Mouse (Mus musculus) spleen, adult 2 months (tissue): ENCODE results near the gene Rps19bp1. TPM values are rescaled to one million over a fixed set of nuclear protein-coding genes. Genes with fewer than 3 reads are reported as not detected.
A peak's percentile ranks its signal among the peaks of the same experiment; 100 is the strongest.

ENCODE experiments used
- DNase-seq, 2 experiments: peaks; one replicate each; pipeline versions ENCODE4 v3.0.0 to v3.0.0-alpha.2; 2012 to 2021; ENCODE audit warnings: low spot score in 2 of 2, low read depth in 1 of 2
- H3K27ac ChIP-seq: fragments of 200-500 bp; 2 replicates; pipeline ENCODE4 v1.5.1; 2012; ENCODE audit warnings: low read length, inconsistent platforms; ENCODE audit not compliant: insufficient read depth
- H3K27me3 ChIP-seq: fragments of 200-500 bp; 2 replicates; pipeline ENCODE4 v1.6.1; 2012; ENCODE audit warnings: mild to moderate bottlenecking, moderate library complexity, low read length, inconsistent platforms; ENCODE audit not compliant: control insufficient read depth, insufficient read depth
- H3K36me3 ChIP-seq: fragments of 200-500 bp; 2 replicates; pipeline ENCODE4 v1.6.1; 2012; ENCODE audit warnings: mild to moderate bottlenecking, low read length, inconsistent platforms; ENCODE audit not compliant: control insufficient read depth, insufficient read depth
- H3K4me1 ChIP-seq: fragments of 200-500 bp; 2 replicates; pipeline ENCODE4 v1.6.1; 2011; ENCODE audit warnings: inconsistent platforms; ENCODE audit not compliant: control insufficient read depth, insufficient read depth, insufficient read length
- H3K4me3 ChIP-seq: fragments of 200-500 bp; 2 replicates; pipeline ENCODE4 v1.5.1; 2011; ENCODE audit warnings: mild to moderate bottlenecking, inconsistent platforms; ENCODE audit not compliant: insufficient read depth, insufficient read length; ENCODE audit errors: extremely low read depth
- CTCF ChIP-seq: fragments of 200-500 bp; IDR thresholded peaks from 2 replicates; pipeline ENCODE4 v1.5.1; 2011; ENCODE audit warnings: mild to moderate bottlenecking, inconsistent platforms; ENCODE audit not compliant: insufficient read depth, insufficient read length, insufficient replicate concordance; ENCODE audit errors: extremely low read depth
- POLR2A ChIP-seq: fragments of 200-500 bp; IDR thresholded peaks from 2 replicates; pipeline ENCODE4 v1.6.1; 2011; ENCODE audit warnings: low read depth, low read length, inconsistent platforms
- WGBS: fragments of 180-500 bp; shearing (Covaris S2); methylation state at CpG from one replicate; pipeline ENCODE4 v1.1.7; 2018; 5-methylcytosine and 5-hydroxymethylcytosine counted together
- polyA plus RNA-seq: library from polyadenylated mRNA; depleted of rRNA; stranded (reverse); fragments of >200 nt; gene quantifications from 2 replicates; pipeline ENCODE4 v1.2.3, GENCODE M21; 2012

The Rps19bp1 gene
- polyA plus RNA-seq, 1 experiment: 10.4 TPM

- no peak for DNase-seq
- WGBS: 3% methylated on average over 45 of the region's 50 CpGs
- peaks cover 6% of the 10 kb centered on the region; the same call in 1 of the 2 replicates for H3K4me1 ChIP-seq
- no peak within 1 kb of the TSS for H3K4me3 ChIP-seq
- H3K36me3 ChIP-seq: no peaks in the 10 kb centered on the region
- H3K27me3 ChIP-seq: peaks cover 25% of the 10 kb centered on the region
- H3K27ac ChIP-seq: no peak within 1 kb of the TSS
- TF ChIP-seq POLR2A (no peak), CTCF (no peak)
These were observed 22.8 kb upstream of the Rps19bp1 start, which contains the start of gene Cacna1i for GRCm38 (mm10) chr15:80286851-80287415. Cacna1i (plus strand) TSS chr15:80287238.

GRCm38 (mm10) chr15:80280646-80281045 lies 16.5 kb upstream of the Rps19bp1 start:
- H3K27me3 ChIP-seq: 0 out of 2 replicates have a peak, but pooled peaks cover 2% of the 10 kb centered on the region
- H3K27ac ChIP-seq: no peak overlapping the region
- DNase-seq: no peak
- TF ChIP-seq POLR2A (no peak), CTCF (peak; percentile 44; the same call in 1 of the 2 replicates)
- no peaks in the 10 kb centered on the region for H3K36me3 ChIP-seq
- H3K4me3 ChIP-seq: no peak overlapping the region
- no peaks in the 10 kb centered on the region for H3K4me1 ChIP-seq
- WGBS: 19% methylated on average over 6 of the region's 6 CpGs

- DNase-seq: no peak
- Histone ChIP-seq H3K4me3 (no peak overlapping the region), H3K27me3 (0 out of 2 replicates have a peak, but pooled peaks cover 2% of the 10 kb centered on the region), H3K27ac (no peak overlapping the region), H3K36me3 (no peaks in the 10 kb centered on the region), H3K4me1 (no peaks in the 10 kb centered on the region)
- no peak for TF ChIP-seq CTCF
- no peak for TF ChIP-seq POLR2A
- 84% methylated on average over 2 of the region's 2 CpGs for WGBS
These were observed 14.9 kb upstream of the Rps19bp1 start for GRCm38 (mm10) chr15:80279053-80279452.

DNA sequence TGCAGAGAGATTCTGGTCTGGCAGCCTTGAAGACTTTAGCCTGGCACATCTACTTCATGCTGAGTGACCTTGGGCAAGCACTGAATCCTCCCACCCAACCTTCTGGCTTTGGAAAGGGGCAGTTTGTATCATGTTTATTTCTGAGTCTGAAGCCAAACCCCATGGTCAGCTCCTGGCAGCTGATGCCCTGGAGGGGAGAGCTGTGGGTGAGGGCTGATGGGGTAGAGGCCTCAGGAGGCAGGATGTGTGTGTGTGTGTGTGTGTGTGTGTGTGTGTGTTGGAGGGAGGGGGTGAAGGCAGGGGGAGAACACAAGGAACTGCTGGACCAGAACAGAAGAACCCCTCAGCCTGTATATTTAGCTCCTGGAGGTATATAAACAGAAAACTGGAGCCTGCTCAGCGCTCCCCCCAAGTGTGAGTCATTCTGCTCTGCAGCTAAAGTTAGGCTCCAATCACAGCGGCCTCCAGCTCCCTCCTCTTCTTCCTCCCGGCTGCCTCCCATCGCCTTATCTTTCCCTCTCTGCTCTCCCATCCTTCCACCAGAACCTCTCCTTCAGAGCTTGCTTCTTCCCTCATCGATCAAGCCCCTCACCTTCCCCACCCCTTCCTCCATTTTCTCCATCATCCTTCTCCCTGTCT lies 14.1 kb upstream of the Rps19bp1 start:
- Histone ChIP-seq H3K27ac (no peak overlapping the region), H3K4me3 (no peak overlapping the region), H3K36me3 (no peaks in the 10 kb centered on the region), H3K4me1 (no peaks in the 10 kb centered on the region), H3K27me3 (0 out of 2 replicates have a peak, but pooled peaks cover 2% of the 10 kb centered on the region)
- no peak for DNase-seq
- no peak for TF ChIP-seq CTCF
- no peak for TF ChIP-seq POLR2A
- 63% methylated on average over 5 of the region's 5 CpGs for WGBS

GRCm38 (mm10) chr15:80277625-80278024 lies 13.5 kb upstream of the Rps19bp1 start:
- Histone ChIP-seq H3K27ac (no peak overlapping the region), H3K36me3 (no peaks in the 10 kb centered on the region), H3K27me3 (0 out of 2 replicates have a peak, but pooled peaks cover 2% of the 10 kb centered on the region), H3K4me1 (no peaks in the 10 kb centered on the region), H3K4me3 (no peak overlapping the region)
- WGBS: 1% methylated on average over 6 of the region's 6 CpGs
- no peak for DNase-seq
- no peak for TF ChIP-seq CTCF
- no peak for TF ChIP-seq POLR2A

GRCm38 (mm10) chr15:80277107-80277506 lies 13.0 kb upstream of the Rps19bp1 start:
- no peak for DNase-seq
- no peak for TF ChIP-seq CTCF
- no peak for TF ChIP-seq POLR2A
- Histone ChIP-seq H3K4me1 (no peaks in the 10 kb centered on the region), H3K36me3 (no peaks in the 10 kb centered on the region), H3K4me3 (no peak overlapping the region), H3K27me3 (0 out of 2 replicates have a peak, but pooled peaks cover 2% of the 10 kb centered on the region), H3K27ac (no peak overlapping the region)
- WGBS: 40% methylated on average over 9 of the region's 9 CpGs
